Mouse (Mus musculus) stomach, postnatal 0 days (tissue): ENCODE measurements around the gene Gm17949.

ENCODE experiments used
- CTCF ChIP-seq: IDR thresholded peaks from 2 replicates; pipeline ENCODE4 v1.5.1; 2016; ENCODE audit warnings: antibody characterized with exemption, low read depth, mild to moderate bottlenecking, moderate library complexity
- EP300 ChIP-seq: optimal IDR thresholded peaks from 2 replicates; pipeline ENCODE3; 2016; ENCODE audit warnings: antibody characterized with exemption

DNA sequence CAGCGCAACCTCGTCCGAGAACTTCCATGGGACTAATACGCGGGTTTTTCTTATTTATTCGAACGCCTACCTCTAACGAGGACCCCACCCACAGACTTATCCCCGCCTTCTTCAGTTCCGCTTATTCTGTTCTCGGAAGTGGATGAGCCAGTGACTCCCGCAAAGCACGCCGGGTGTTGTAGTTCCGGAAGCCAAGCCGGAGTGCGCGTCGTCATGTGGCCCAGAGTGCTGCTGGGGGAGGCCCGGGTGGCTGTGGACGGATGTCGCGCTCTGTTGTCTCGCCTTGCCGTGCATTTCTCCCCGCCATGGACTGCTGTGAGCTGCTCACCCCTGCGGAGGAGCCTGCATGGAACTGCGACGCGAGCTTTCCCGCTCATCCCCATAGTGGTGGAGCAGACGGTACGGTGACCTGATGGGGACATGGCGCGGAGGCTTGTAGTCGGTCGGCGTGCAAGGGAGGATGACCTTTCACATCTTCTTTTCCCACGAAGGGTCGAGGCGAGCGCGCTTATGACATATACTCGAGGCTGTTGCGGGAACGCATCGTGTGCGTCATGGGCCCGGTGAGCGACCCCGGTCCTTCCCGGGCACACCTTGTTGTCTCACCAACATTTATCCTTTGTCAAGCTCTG, 21.0 kb upstream of the Gm17949 start, which contains the start of gene Clpp:
- TF ChIP-seq CTCF (no peak), EP300 (no peak)
